Mouse (Mus musculus): ENCODE measurements at regions not wholly inside any gene's neighbourhood (a gene's known extent, or its start where the extent isn't known, plus 50 kb on each side); places are given as distances from the start of the nearest gene placed in this dataset.

- DNase-seq (ENCODE audit: low spot score in 2 of 2), result no peak
Measured at GRCm38 (mm10) chr11:25538641-25539258, 671.8 kb downstream of the 5730522E02Rik start.

- no peak for DNase-seq (ENCODE audit: low spot score in 2 of 2)
Measured at GRCm38 (mm10) chr11:25536069-25536468, 674.5 kb downstream of the 5730522E02Rik start.

GRCm38 (mm10) chr11:25533081-25533480 lies 677.5 kb downstream of the 5730522E02Rik start:
- no peak for DNase-seq (ENCODE audit: low spot score in 2 of 2)

GRCm38 (mm10) chr11:25531668-25532398 lies 678.7 kb downstream of the 5730522E02Rik start:
- DNase-seq (ENCODE audit: low spot score in 2 of 2), result no peak

- DNase-seq (ENCODE audit: low spot score in 2 of 2), result no peak
Measured at GRCm38 (mm10) chr11:25528056-25528455, 682.5 kb downstream of the 5730522E02Rik start.

GRCm38 (mm10) chr11:25518903-25519302 lies 691.7 kb downstream of the 5730522E02Rik start:
- DNase-seq (ENCODE audit: low spot score in 2 of 2), result no peak

- no peak for DNase-seq (ENCODE audit: low spot score in 2 of 2)
Measured at GRCm38 (mm10) chr11:25518131-25518530, 692.4 kb downstream of the 5730522E02Rik start.

GRCm38 (mm10) chr11:25505500-25505899 lies 705.1 kb downstream of the 5730522E02Rik start:
- DNase-seq (ENCODE audit: low spot score in 2 of 2), result no peak

GRCm38 (mm10) chr11:25473682-25474365 lies 736.7 kb downstream of the 5730522E02Rik start:
- DNase-seq (ENCODE audit: low spot score in 2 of 2), result no peak

GRCm38 (mm10) chr11:25469819-25470218 lies 740.7 kb downstream of the 5730522E02Rik start:
- DNase-seq (ENCODE audit: low spot score in 2 of 2), result no peak

- no peak for DNase-seq (ENCODE audit: low spot score in 2 of 2)
Measured at GRCm38 (mm10) chr11:25437206-25437605, 773.4 kb downstream of the 5730522E02Rik start.

GRCm38 (mm10) chr11:25435645-25436044 lies 774.9 kb downstream of the 5730522E02Rik start:
- DNase-seq (ENCODE audit: low spot score in 2 of 2), result no peak

- DNase-seq (ENCODE audit: low spot score in 2 of 2), result no peak
Measured at GRCm38 (mm10) chr11:25423186-25423585, 787.4 kb downstream of the 5730522E02Rik start.

- DNase-seq (ENCODE audit: low spot score in 2 of 2), result no peak
Measured at GRCm38 (mm10) chr11:25421486-25421885, 789.1 kb downstream of the 5730522E02Rik start.

- no peak for DNase-seq (ENCODE audit: low spot score in 2 of 2)
Measured at GRCm38 (mm10) chr11:25410403-25411090, 800.0 kb downstream of the 5730522E02Rik start.

GRCm38 (mm10) chr11:25391649-25392048 lies 818.9 kb downstream of the 5730522E02Rik start:
- DNase-seq (ENCODE audit: low spot score in 2 of 2), result no peak

- no peak for DNase-seq (ENCODE audit: low spot score in 2 of 2)
Measured at GRCm38 (mm10) chr11:25367111-25367510, 843.5 kb downstream of the 5730522E02Rik start.

- DNase-seq (ENCODE audit: low spot score in 2 of 2), result no peak
Measured at GRCm38 (mm10) chr11:25365433-25365832, 845.1 kb downstream of the 5730522E02Rik start.

GRCm38 (mm10) chr11:25359723-25360122 lies 850.8 kb downstream of the 5730522E02Rik start:
- DNase-seq (ENCODE audit: low spot score in 2 of 2), result no peak

GRCm38 (mm10) chr11:25357717-25358411 lies 852.7 kb downstream of the 5730522E02Rik start:
- DNase-seq (ENCODE audit: low spot score in 2 of 2), result no peak
